In the genomic region with DNA sequence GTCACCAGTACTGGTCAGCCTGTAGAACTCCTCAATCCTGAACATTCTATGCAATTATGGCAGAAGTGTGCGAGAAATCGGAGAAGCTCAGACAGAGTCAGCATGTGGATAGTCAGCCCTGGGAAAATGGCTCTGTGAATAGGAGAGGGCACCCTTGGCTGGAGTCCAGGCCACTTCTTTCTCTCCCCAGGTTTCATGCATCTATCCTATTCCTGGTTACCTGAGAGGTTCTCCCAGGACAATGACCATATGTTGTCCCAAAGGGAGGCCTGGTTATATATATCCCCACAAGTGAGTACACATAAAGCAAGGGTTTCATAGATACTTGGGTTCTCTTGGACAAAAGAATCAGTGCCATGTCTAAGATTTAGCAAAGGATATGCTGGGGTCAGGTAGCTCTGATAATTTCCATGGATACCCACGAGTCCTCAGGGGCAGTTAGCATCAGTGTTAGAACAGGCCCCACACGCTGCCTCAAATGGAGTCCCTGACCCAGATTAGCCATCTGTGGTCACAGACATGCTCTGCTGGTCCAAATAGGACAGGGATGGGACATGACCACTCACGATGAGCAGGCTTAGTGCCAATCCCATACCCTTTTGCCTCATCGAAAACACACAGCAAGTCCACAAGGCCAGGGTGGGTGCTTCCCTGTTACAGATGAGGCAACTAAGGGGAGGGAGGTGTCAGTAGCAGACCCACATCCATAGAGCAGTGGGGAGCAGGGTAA, we compare ENCODE assay signal across 11 mouse cellular contexts.
"Had no signal": no experiment of that assay in that cellular context is flagged by ENCODE, and none has a peak within 500 bp of the region (broad histone marks: within the 10 kb centered on the region; RNA-seq: fewer than 3 reads in every experiment).

No protein-coding gene starts in this region.

- H3K4me3 ChIP-seq: limb, embryonic 12.5 days; liver, embryonic 13.5 days; lung, embryonic 15.5 days; midbrain, embryonic 13.5 days; stomach, embryonic 15.5 days had no signal

- H3K4me2 ChIP-seq: limb, embryonic 12.5 days; liver, embryonic 13.5 days; lung, embryonic 15.5 days; midbrain, embryonic 13.5 days; stomach, embryonic 15.5 days had no signal

- H3K9me3 ChIP-seq: limb, embryonic 12.5 days; liver, embryonic 13.5 days; lung, embryonic 15.5 days; midbrain, embryonic 13.5 days; stomach, embryonic 15.5 days had no signal

- H3K36me3 ChIP-seq: limb, embryonic 12.5 days; liver, embryonic 13.5 days; lung, embryonic 15.5 days; midbrain, embryonic 13.5 days; stomach, embryonic 15.5 days had no signal

- H3K9ac ChIP-seq: limb, embryonic 12.5 days; liver, embryonic 13.5 days; liver, postnatal 0 days; lung, embryonic 15.5 days; midbrain, embryonic 13.5 days; stomach, embryonic 15.5 days had no signal

- H3K4me1 ChIP-seq: liver, embryonic 13.5 days; stomach, embryonic 15.5 days had no signal

- DNase-seq: kidney, postnatal 10 days; layer of hippocampus, postnatal 36 days; liver; liver, embryonic 13.5 days; liver, postnatal 0 days; right cerebral cortex, postnatal 14 days; thymus, postnatal 36 days had no signal

- H3K27me3 ChIP-seq: limb, embryonic 12.5 days; liver, embryonic 13.5 days; lung, embryonic 15.5 days; midbrain, embryonic 13.5 days; stomach, embryonic 15.5 days had no signal

- H3K27ac ChIP-seq: limb, embryonic 12.5 days; liver, embryonic 13.5 days; lung, embryonic 15.5 days; midbrain, embryonic 13.5 days; stomach, embryonic 15.5 days had no signal

- ATAC-seq: liver, postnatal 0 days; midbrain, embryonic 13.5 days had no signal
